Mouse (Mus musculus) neural tube, embryonic 15.5 days (tissue): ENCODE measurements around the gene Scamp4. TPM values are rescaled to one million over a fixed set of nuclear protein-coding genes. Genes with fewer than 3 reads are reported as not detected.
"Not testable (repeated sequence)": the region's sequence is repeated elsewhere in the genome, so short reads cannot be mapped to it uniquely, and the experiment has no call there.

Experiments used
- ATAC-seq: fragments of 200-750 bp; cut with Nextera tagmentation; 2 replicates; pipeline ENCODE4 v1.8.0; 2017; ENCODE audit warnings: mild to moderate bottlenecking, moderate TSS enrichment, moderate library complexity; ENCODE audit not compliant: low FRiP score
- H3K27ac ChIP-seq: fragments of 300-500 bp; sonication (generic); replicated peaks from 2 replicates; pipeline ENCODE4 v1.5.1; 2015; ENCODE audit warnings: mild to moderate bottlenecking, inconsistent platforms
- H3K27me3 ChIP-seq: fragments of 300-500 bp; sonication (generic); replicated peaks from 2 replicates; pipeline ENCODE4 v1.6.1; 2015; ENCODE audit warnings: inconsistent platforms
- H3K36me3 ChIP-seq: fragments of 300-500 bp; sonication (generic); 2 replicates; pipeline ENCODE4 v1.6.1; 2015; ENCODE audit warnings: inconsistent platforms
- H3K4me1 ChIP-seq: fragments of 300-500 bp; sonication (generic); 2 replicates; pipeline ENCODE4 v1.6.1; 2015; ENCODE audit warnings: inconsistent platforms
- H3K4me2 ChIP-seq: fragments of 300-500 bp; sonication (generic); 2 replicates; pipeline ENCODE4 v1.6.1; 2015; ENCODE audit warnings: inconsistent platforms, mild to moderate bottlenecking, moderate library complexity
- H3K4me3 ChIP-seq: fragments of 300-500 bp; sonication (generic); replicated peaks from 2 replicates; pipeline ENCODE4 v1.5.1; 2015; ENCODE audit warnings: mild to moderate bottlenecking, inconsistent platforms
- H3K9ac ChIP-seq: fragments of 300-500 bp; sonication (generic); replicated peaks from 2 replicates; pipeline ENCODE4 v1.6.1; 2015; ENCODE audit warnings: mild to moderate bottlenecking, inconsistent platforms
- H3K9me3 ChIP-seq: fragments of 300-500 bp; sonication (generic); replicated peaks from 2 replicates; pipeline ENCODE4 v1.6.1; 2016; ENCODE audit warnings: inconsistent platforms
- WGBS: fragments of 180-500 bp; shearing (Covaris S2); methylation state at CpG from one replicate; pipeline ENCODE4 v1.1.7; 2015; ENCODE audit warnings: mixed read lengths; 5-methylcytosine and 5-hydroxymethylcytosine counted together
- polyA plus RNA-seq: library from polyadenylated mRNA; unstranded; fragments of >200 nt; fragmentation: Nextera tagmentation; extraction: Ambion mirVana; gene quantifications from 2 replicates; pipeline ENCODE4 v1.2.1, GENCODE M21; 2015

Scamp4 gene
- polyA plus RNA-seq, 1 experiment from 2014 or later, result 68.2 TPM

- peaks cover 22% of the 10 kb centered on the region for H3K4me1 ChIP-seq
- no peak overlapping the region for H3K9ac ChIP-seq
- 96% methylated on average over 2 of the region's 2 CpGs for WGBS
- H3K27ac ChIP-seq, result no peak overlapping the region
- peaks cover 41% of the 10 kb centered on the region for H3K36me3 ChIP-seq
- H3K4me2 ChIP-seq, result no peak overlapping the region
- no peak for ATAC-seq
- H3K9me3 ChIP-seq, result no peaks in the 10 kb centered on the region
- H3K27me3 ChIP-seq, result no peaks in the 10 kb centered on the region
- H3K4me3 ChIP-seq, result no peak overlapping the region
These were observed 2.3 kb downstream of the Scamp4 start for GRCm38 (mm10) chr10:80604988-80605387.

DNA sequence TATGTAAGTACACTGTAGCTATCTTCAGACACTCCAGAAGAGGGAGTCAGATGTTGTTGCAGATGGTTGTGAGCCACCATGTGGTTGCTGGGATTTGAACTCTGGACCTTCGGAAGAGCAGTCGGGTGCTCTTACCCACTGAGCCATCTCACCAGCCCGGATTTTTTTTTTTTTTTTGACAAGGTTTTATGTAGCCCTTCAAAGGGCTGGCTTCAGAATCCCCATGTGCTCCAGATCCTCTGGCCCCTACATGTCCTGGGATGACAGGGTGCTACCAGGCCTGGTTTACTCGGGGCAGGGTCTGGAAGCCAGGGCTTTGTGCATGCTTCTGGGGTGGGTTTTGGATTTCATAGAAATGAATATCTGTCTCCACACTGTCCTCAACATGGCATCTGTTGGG is 3.0 kb downstream of the Scamp4 start, which contains the start of gene Gm49322:
TSS of gene Gm49322 (plus strand) at position 301 of the 400 bp plus-strand sequence.
- peaks cover 22% of the 10 kb centered on the region for H3K4me1 ChIP-seq
- H3K27ac ChIP-seq, H3K9me3 ChIP-seq, H3K27me3 ChIP-seq, H3K4me3 ChIP-seq, ATAC-seq, H3K4me2 ChIP-seq, H3K9ac ChIP-seq: not testable (repeated sequence)
- peaks cover 41% of the 10 kb centered on the region for H3K36me3 ChIP-seq
- 86% methylated on average over 4 of the region's 4 CpGs for WGBS

DNA sequence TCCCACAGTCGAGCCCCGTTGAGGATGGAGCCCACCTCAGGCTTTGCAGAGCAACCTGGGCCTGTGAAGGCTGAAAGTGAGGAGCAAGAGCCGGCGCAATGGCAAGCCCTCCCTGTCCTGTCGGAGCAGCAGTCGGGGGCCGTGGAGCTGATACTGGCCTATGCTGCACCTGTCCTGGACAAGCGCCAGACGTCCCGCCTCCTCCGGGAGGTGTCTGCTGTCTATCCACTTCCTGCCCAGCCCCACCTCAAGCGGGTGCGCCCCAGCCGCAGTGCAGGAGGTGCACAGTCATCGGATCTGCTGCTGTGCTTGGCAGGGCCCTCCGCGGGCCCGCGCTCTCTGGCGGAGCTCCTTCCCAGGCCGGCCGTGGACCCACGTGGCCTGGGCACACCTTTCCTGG is 3.6 kb downstream of the Scamp4 start:
- no peak for ATAC-seq
- Histone ChIP-seq H3K36me3 (peaks cover 41% of the 10 kb centered on the region), H3K27me3 (no peaks in the 10 kb centered on the region), H3K9ac (no peak overlapping the region), H3K9me3 (no peaks in the 10 kb centered on the region), H3K4me2 (no peak overlapping the region), H3K27ac (no peak overlapping the region), H3K4me3 (no peak overlapping the region), H3K4me1 (peaks cover 22% of the 10 kb centered on the region)
- 93% methylated on average over 23 of the region's 23 CpGs for WGBS

GRCm38 (mm10) chr10:80606737-80607350 is 4.2 kb downstream of the Scamp4 start:
- no peak overlapping the region for H3K9ac ChIP-seq
- no peak overlapping the region for H3K27ac ChIP-seq
- no peaks in the 10 kb centered on the region for H3K27me3 ChIP-seq
- H3K9me3 ChIP-seq, result no peaks in the 10 kb centered on the region
- no peak for ATAC-seq
- H3K4me3 ChIP-seq, result no peak overlapping the region
- H3K4me2 ChIP-seq, result no peak overlapping the region
- peaks cover 46% of the 10 kb centered on the region for H3K36me3 ChIP-seq
- WGBS, result 96% methylated on average over 34 of the region's 34 CpGs
- H3K4me1 ChIP-seq, result peaks cover 22% of the 10 kb centered on the region

- H3K4me3 ChIP-seq, result no peak overlapping the region
- H3K27ac ChIP-seq, result no peak overlapping the region
- H3K27me3 ChIP-seq, result no peaks in the 10 kb centered on the region
- H3K9me3 ChIP-seq, result no peaks in the 10 kb centered on the region
- no peak overlapping the region for H3K4me2 ChIP-seq
- H3K9ac ChIP-seq, result no peak overlapping the region
- H3K4me1 ChIP-seq, result peaks cover 16% of the 10 kb centered on the region
- peaks cover 57% of the 10 kb centered on the region for H3K36me3 ChIP-seq
- ATAC-seq, result no peak
- WGBS, result 90% methylated on average over 3 of the region's 3 CpGs
These were observed 5.8 kb downstream of the Scamp4 start for GRCm38 (mm10) chr10:80608435-80608834.

- H3K4me2 ChIP-seq, result no peak overlapping the region
- H3K27ac ChIP-seq, result no peak overlapping the region
- peaks cover 6% of the 10 kb centered on the region for H3K4me1 ChIP-seq
- H3K9me3 ChIP-seq, result no peaks in the 10 kb centered on the region
- H3K9ac ChIP-seq, result no peak overlapping the region
- H3K4me3 ChIP-seq, result no peak overlapping the region
- 90% methylated on average over 10 of the region's 10 CpGs for WGBS
- no peaks in the 10 kb centered on the region for H3K27me3 ChIP-seq
- H3K36me3 ChIP-seq, result peaks cover 67% of the 10 kb centered on the region
- ATAC-seq, result no peak
These were observed 6.7 kb downstream of the Scamp4 start for GRCm38 (mm10) chr10:80609269-80609924.

DNA sequence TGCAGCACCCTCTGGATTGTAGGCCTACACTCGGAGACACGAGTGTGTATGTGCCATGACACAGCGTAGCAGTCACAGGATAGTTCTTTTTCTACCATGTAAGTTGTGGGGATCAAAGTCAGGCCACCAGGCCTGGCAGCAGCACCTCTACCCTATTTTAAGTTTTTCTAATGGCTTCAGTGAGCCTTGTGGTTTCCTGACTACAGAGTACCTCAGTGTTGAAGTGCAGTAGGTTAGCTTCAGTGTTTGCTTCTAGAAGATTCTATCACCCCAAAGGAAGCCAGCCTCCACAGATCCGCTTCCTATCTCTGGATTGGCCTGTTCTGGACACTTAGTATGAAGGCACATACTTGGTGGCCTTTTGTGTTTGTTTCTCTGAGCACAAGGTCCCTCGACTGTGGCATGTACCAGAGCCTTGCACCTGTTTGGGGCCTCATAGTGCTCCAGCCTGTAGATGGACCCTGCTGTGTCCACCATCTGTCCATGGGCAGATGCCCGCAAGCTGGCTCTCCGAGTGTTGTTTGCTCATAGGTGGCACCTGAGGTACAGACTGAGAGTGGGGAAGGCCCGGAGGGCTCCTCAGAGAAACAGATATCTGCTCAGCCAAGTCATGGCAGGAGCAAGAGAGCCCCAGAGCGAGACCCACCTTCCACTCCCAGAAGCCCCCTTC is 7.6 kb downstream of the Scamp4 start:
- Histone ChIP-seq H3K9ac (no peak overlapping the region), H3K36me3 (peaks cover 75% of the 10 kb centered on the region), H3K27me3 (no peaks in the 10 kb centered on the region), H3K4me2 (no peak overlapping the region), H3K4me1 (no peaks in the 10 kb centered on the region), H3K27ac (no peak overlapping the region), H3K4me3 (no peak overlapping the region), H3K9me3 (no peaks in the 10 kb centered on the region)
- no peak for ATAC-seq
- WGBS, result 93% methylated on average over 9 of the region's 9 CpGs

DNA sequence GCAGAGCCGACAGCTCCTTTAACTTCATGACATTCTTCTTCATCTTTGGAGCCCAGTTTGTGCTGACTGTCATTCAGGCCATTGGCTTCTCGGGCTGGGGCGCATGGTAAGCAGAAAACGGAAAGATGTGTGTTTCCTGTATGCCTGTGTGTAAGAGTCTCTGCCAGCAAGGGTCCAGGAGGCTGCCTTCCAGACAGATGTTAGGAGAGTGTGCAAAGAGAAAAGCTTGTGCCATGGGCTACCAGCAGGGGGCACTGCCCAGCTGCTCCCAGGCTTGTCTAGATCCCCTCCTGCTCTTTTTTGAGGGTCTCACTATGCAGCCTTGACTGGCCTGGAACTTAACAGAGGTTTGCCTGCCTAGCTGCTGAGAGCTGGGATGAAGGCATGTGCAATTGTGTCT is 8.4 kb downstream of the Scamp4 start:
- Histone ChIP-seq H3K36me3 (peaks cover 82% of the 10 kb centered on the region), H3K4me1 (no peaks in the 10 kb centered on the region), H3K9me3 (no peaks in the 10 kb centered on the region), H3K27ac (no peak overlapping the region), H3K27me3 (no peaks in the 10 kb centered on the region), H3K4me2 (no peak overlapping the region), H3K4me3 (no peak overlapping the region), H3K9ac (no peak overlapping the region)
- ATAC-seq, result no peak
- 83% methylated on average over 4 of the region's 4 CpGs for WGBS

DNA sequence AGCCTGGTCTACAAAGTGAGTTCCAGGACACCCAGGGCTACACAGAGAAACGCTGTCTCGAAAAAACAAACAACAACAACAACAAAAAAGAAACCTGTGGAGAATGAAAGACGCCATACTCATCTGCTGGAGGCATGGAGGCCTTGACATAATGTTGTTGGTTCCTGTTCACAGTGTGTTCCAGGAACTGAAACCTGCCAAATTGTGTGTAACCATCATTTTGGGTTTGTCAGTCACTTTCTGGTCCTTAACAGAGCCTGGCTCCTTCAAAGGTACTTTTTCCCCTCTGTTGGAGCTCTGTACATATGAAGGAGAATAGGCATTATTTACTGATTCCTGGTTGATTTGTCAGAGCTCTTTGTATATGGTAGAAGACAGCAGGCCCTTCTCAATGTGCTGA is 9.2 kb downstream of the Scamp4 start:
- H3K4me1 ChIP-seq, result no peaks in the 10 kb centered on the region
- H3K9ac ChIP-seq, result no peak overlapping the region
- 98% methylated on average over 3 of the region's 3 CpGs for WGBS
- no peaks in the 10 kb centered on the region for H3K9me3 ChIP-seq
- no peak overlapping the region for H3K4me3 ChIP-seq
- H3K4me2 ChIP-seq, result no peak overlapping the region
- peaks cover 78% of the 10 kb centered on the region for H3K36me3 ChIP-seq
- H3K27me3 ChIP-seq, result no peaks in the 10 kb centered on the region
- no peak for ATAC-seq
- H3K27ac ChIP-seq, result no peak overlapping the region

GRCm38 (mm10) chr10:80613821-80614220 is 11.1 kb downstream of the Scamp4 start:
- Histone ChIP-seq H3K9ac (no peak overlapping the region), H3K4me3 (no peak overlapping the region), H3K9me3 (no peaks in the 10 kb centered on the region), H3K4me1 (no peaks in the 10 kb centered on the region), H3K36me3 (peaks cover 58% of the 10 kb centered on the region), H3K27me3 (no peaks in the 10 kb centered on the region), H3K4me2 (no peak overlapping the region), H3K27ac (no peak overlapping the region)
- WGBS, result 86% methylated on average over 3 of the region's 3 CpGs
- ATAC-seq, result no peak

DNA sequence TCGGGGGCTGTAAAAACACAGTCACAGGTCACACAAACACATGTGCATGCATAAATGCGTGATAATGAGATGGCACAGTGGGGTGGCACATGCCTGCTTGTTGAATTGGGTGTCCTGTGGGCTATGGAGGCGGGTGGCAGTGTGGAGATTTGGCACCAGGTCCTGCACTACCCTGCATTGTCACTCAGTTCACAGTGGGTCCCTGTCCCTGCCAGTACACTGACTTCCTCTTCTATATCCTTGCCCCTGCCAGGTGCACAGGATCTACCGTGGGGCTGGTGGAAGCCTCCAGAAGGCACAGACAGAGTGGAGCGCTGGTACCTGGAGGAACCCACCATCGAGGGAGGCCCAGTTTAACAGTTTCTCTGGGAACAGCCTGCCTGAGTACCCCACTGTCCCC is 11.7 kb downstream of the Scamp4 start:
- no peak overlapping the region for H3K4me2 ChIP-seq
- WGBS, result 89% methylated on average over 6 of the region's 6 CpGs
- no peak overlapping the region for H3K9ac ChIP-seq
- no peaks in the 10 kb centered on the region for H3K4me1 ChIP-seq
- no peaks in the 10 kb centered on the region for H3K27me3 ChIP-seq
- peaks cover 53% of the 10 kb centered on the region for H3K36me3 ChIP-seq
- no peak for ATAC-seq
- no peak overlapping the region for H3K27ac ChIP-seq
- H3K4me3 ChIP-seq, result no peak overlapping the region
- H3K9me3 ChIP-seq, result no peaks in the 10 kb centered on the region

DNA sequence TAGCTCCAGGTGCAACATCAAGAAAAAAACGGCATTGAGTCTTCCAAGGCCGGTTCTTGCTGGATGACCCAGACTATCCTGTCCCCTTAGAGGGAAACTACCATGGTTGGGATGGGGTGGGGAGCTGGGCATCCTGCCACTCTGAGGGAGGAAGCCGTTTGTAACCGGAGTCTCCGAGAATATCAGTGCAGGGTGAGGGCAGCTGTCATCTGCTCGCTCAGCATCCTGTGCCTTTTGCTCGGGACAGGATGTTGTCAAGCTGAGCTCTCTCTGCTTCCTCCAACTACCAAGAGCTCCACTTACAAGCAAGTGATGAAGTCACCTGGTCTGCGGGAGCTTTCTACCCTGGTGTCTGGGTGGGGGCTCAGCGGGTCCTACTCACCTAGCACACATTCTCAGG is 15.5 kb downstream of the Scamp4 start:
- Histone ChIP-seq H3K36me3 (peaks cover 33% of the 10 kb centered on the region), H3K4me3 (no peak overlapping the region), H3K27ac (no peak overlapping the region), H3K4me1 (peaks cover 10% of the 10 kb centered on the region), H3K9me3 (no peaks in the 10 kb centered on the region), H3K4me2 (no peak overlapping the region), H3K27me3 (no peaks in the 10 kb centered on the region), H3K9ac (no peak overlapping the region)
- ATAC-seq, result no peak
- WGBS, result 82% methylated on average over 9 of the region's 9 CpGs
